Mouse (Mus musculus): ENCODE data around the gene Pank4. TPM values are rescaled to one million over a fixed set of nuclear protein-coding genes. Genes with fewer than 3 reads are reported as not detected.

Pank4 gene
- polyA plus RNA-seq, 1 experiment from 2014 or later, result 42.0 TPM

- H3K9ac ChIP-seq (replicated peaks), result no peak overlapping the region
- H3K27ac ChIP-seq, result no peak overlapping the region
- no peak overlapping the region for H3K4me3 ChIP-seq (replicated peaks)
- no peak overlapping the region for H3K4me2 ChIP-seq (replicated peaks)
- no peaks in the 10 kb centered on the region for H3K36me3 ChIP-seq
- no peaks in the 10 kb centered on the region for H3K9me3 ChIP-seq
- no peaks in the 10 kb centered on the region; the same call in 1 of the 2 replicates for H3K27me3 ChIP-seq
- H3K4me1 ChIP-seq (replicated peaks), result peaks cover 6% of the 10 kb centered on the region
- 63% methylated on average over 10 of the region's 10 CpGs for WGBS
- ATAC-seq, result no peak
Observed at GRCm38 (mm10) chr4:155006296-155006695, 42.4 kb downstream of the Pank4 start.

- no peak overlapping the region for H3K27ac ChIP-seq
- no peak overlapping the region for H3K9ac ChIP-seq (replicated peaks)
- ATAC-seq, result no peak
- H3K4me1 ChIP-seq (replicated peaks), result peaks cover 8% of the 10 kb centered on the region
- no peaks in the 10 kb centered on the region for H3K36me3 ChIP-seq
- no peak overlapping the region for H3K4me3 ChIP-seq (replicated peaks)
- no peaks in the 10 kb centered on the region for H3K9me3 ChIP-seq
- no peaks in the 10 kb centered on the region; the same call in 1 of the 2 replicates for H3K27me3 ChIP-seq
- H3K4me2 ChIP-seq (replicated peaks), result no peak overlapping the region
- 88% methylated on average over 3 of the region's 3 CpGs for WGBS
Observed at GRCm38 (mm10) chr4:155007641-155008040, 43.7 kb downstream of the Pank4 start.

DNA sequence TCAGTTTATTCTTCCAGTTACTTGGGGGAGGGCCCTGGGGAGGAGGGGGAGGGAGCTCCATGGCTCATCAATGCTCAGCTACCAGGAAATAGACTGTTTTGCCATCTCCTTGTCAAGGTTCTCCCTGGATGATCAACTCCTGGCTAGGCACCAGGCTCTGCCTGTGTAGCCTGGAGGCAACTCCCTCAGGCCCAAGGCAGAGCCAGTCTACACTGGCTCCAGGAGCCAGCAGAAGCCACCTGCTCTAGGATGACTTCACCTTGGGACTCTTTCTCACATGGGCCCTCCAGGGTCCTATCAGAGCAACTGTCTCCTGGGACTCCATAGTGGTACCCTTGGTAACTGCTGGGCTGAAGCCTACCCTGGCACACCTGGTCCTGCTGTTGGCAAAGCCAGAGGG is 44.2 kb downstream of the Pank4 start:
- Histone ChIP-seq H3K4me3 (replicated peaks) (no peak overlapping the region), H3K9me3 (no peaks in the 10 kb centered on the region), H3K27ac (no peak overlapping the region), H3K27me3 (no peaks in the 10 kb centered on the region; the same call in 1 of the 2 replicates), H3K4me2 (replicated peaks) (no peak overlapping the region), H3K36me3 (no peaks in the 10 kb centered on the region), H3K4me1 (replicated peaks) (peaks cover 13% of the 10 kb centered on the region), H3K9ac (replicated peaks) (no peak overlapping the region)
- ATAC-seq, result no peak

DNA sequence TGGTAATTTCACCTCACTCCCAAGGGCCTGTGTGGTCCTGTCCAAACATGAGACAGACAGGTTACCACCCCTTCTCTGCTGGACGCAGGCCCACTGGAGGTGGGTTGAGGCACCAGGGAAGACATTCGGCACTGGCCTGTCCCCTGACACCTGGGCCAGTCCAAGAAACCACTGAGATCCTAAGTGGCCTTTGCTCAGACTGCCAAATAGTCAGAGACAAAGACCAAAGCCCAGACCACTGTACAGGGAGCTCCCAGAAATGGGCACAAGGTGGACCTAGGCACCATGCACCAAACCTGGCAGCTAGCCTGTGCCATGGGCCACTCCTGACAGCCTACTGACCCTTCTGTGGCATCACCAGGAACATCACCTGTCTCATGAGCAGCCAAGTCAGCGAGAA is 45.3 kb downstream of the Pank4 start:
- Histone ChIP-seq H3K4me1 (replicated peaks) (peaks cover 21% of the 10 kb centered on the region), H3K4me2 (replicated peaks) (no peak overlapping the region), H3K9ac (replicated peaks) (no peak overlapping the region), H3K27ac (no peak overlapping the region), H3K9me3 (no peaks in the 10 kb centered on the region), H3K36me3 (no peaks in the 10 kb centered on the region), H3K27me3 (no peaks in the 10 kb centered on the region; the same call in 1 of the 2 replicates), H3K4me3 (replicated peaks) (no peak overlapping the region)
- no peak for ATAC-seq
- WGBS, result 87% methylated on average over 3 of the region's 3 CpGs

DNA sequence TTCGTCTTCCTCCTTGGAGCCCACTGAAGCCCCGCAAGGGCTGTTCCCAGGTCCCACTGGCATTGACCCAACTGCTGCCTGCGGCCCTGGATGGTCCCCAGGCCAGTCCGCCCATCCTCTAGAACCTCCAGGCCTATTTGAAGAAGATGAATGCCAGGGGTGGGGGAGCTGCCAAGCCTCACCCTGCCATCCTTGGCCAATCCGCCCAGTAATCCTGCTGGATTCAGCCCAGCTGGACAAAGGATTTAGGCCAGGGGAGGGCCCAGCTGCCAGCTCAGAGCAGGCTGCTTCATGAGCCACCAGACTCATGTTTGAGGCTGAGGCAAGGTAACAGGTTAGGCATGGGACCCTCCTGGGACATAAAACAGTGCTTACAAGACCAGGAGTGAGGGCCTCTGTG is 46.9 kb downstream of the Pank4 start:
- no peak overlapping the region for H3K4me2 ChIP-seq (replicated peaks)
- no peak overlapping the region for H3K9ac ChIP-seq (replicated peaks)
- H3K4me1 ChIP-seq (replicated peaks), result peaks cover 33% of the 10 kb centered on the region
- no peak for ATAC-seq
- no peaks in the 10 kb centered on the region for H3K9me3 ChIP-seq
- no peak overlapping the region for H3K27ac ChIP-seq
- H3K36me3 ChIP-seq, result no peaks in the 10 kb centered on the region
- no peaks in the 10 kb centered on the region; the same call in 1 of the 2 replicates for H3K27me3 ChIP-seq
- WGBS, result 80% methylated on average over 5 of the region's 5 CpGs
- no peak overlapping the region for H3K4me3 ChIP-seq (replicated peaks)

- no peak for ATAC-seq
- Histone ChIP-seq H3K9me3 (no peaks in the 10 kb centered on the region), H3K27ac (no peak overlapping the region), H3K4me1 (replicated peaks) (peaks cover 38% of the 10 kb centered on the region), H3K36me3 (no peaks in the 10 kb centered on the region), H3K27me3 (peaks cover 2% of the 10 kb centered on the region; the same call in 1 of the 2 replicates), H3K9ac (replicated peaks) (no peak overlapping the region), H3K4me3 (replicated peaks) (no peak overlapping the region), H3K4me2 (replicated peaks) (no peak overlapping the region)
- 81% methylated on average over 8 of the region's 8 CpGs for WGBS
Observed at GRCm38 (mm10) chr4:155011312-155012025, 47.5 kb downstream of the Pank4 start.

GRCm38 (mm10) chr4:155012115-155012514 is 48.2 kb downstream of the Pank4 start:
- 81% methylated on average over 2 of the region's 2 CpGs for WGBS
- peaks cover 2% of the 10 kb centered on the region; the same call in 1 of the 2 replicates for H3K27me3 ChIP-seq
- no peaks in the 10 kb centered on the region for H3K9me3 ChIP-seq
- ATAC-seq, result no peak
- peaks cover 43% of the 10 kb centered on the region for H3K4me1 ChIP-seq (replicated peaks)
- no peak overlapping the region for H3K4me2 ChIP-seq (replicated peaks)
- H3K4me3 ChIP-seq (replicated peaks), result no peak overlapping the region
- H3K27ac ChIP-seq, result no peak overlapping the region
- no peaks in the 10 kb centered on the region for H3K36me3 ChIP-seq
- 0 out of 2 replicates have a peak overlapping the region, but pooled peaks have one; percentile 19 for H3K9ac ChIP-seq (replicated peaks)

- Histone ChIP-seq H3K4me2 (replicated peaks) (no peak overlapping the region), H3K4me3 (replicated peaks) (no peak overlapping the region), H3K27ac (no peak overlapping the region), H3K27me3 (peaks cover 4% of the 10 kb centered on the region), H3K36me3 (no peaks in the 10 kb centered on the region), H3K4me1 (replicated peaks) (peaks cover 50% of the 10 kb centered on the region), H3K9ac (replicated peaks) (no peak overlapping the region), H3K9me3 (no peaks in the 10 kb centered on the region)
- 3% methylated on average over 4 of the region's 4 CpGs for WGBS
- ATAC-seq, result peak; percentile 62
Observed at GRCm38 (mm10) chr4:155012788-155013187, 48.9 kb downstream of the Pank4 start.

DNA sequence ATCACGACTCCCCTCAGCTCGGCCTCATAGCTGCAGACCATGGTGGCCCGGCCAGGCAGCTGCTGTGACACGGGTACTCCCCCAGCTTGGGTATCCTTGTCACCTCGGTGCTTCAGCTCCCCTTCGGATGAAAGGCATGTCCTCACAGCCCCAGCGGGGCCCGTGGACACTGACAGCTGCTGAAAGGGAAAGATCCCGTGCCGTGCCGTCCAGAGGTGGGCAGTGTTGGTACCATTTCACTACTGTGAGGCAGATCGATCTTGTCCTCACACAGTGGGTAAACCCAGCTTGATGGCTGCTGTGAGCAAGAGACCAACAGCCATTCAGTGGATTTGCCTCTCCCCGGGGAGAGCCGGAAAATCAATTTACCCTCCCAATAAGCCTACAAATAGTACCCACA is 50.3 kb downstream of the Pank4 start:
- ATAC-seq, result no peak
- Histone ChIP-seq H3K9me3 (no peaks in the 10 kb centered on the region), H3K27me3 (peaks cover 8% of the 10 kb centered on the region), H3K4me3 (replicated peaks) (no peak overlapping the region), H3K4me2 (replicated peaks) (no peak overlapping the region), H3K9ac (replicated peaks) (peak overlapping the region; percentile 2; the same call in 1 of the 2 replicates), H3K36me3 (no peaks in the 10 kb centered on the region), H3K4me1 (replicated peaks) (peaks cover 64% of the 10 kb centered on the region), H3K27ac (no peak overlapping the region)
- WGBS, result 61% methylated on average over 14 of the region's 14 CpGs

- Histone ChIP-seq H3K36me3 (no peaks in the 10 kb centered on the region), H3K9me3 (no peaks in the 10 kb centered on the region), H3K4me1 (replicated peaks) (peaks cover 70% of the 10 kb centered on the region), H3K9ac (replicated peaks) (peak overlapping the region; percentile 2; the same call in 1 of the 2 replicates), H3K27ac (no peak overlapping the region), H3K4me2 (replicated peaks) (no peak overlapping the region), H3K4me3 (replicated peaks) (no peak overlapping the region), H3K27me3 (peaks cover 8% of the 10 kb centered on the region)
- ATAC-seq, result no peak
- 71% methylated on average over 12 of the region's 12 CpGs for WGBS
Observed at GRCm38 (mm10) chr4:155014791-155015190, 50.9 kb downstream of the Pank4 start.

- 81% methylated on average over 4 of the region's 4 CpGs for WGBS
- peaks cover 77% of the 10 kb centered on the region for H3K4me1 ChIP-seq (replicated peaks)
- no peaks in the 10 kb centered on the region for H3K36me3 ChIP-seq
- peaks cover 8% of the 10 kb centered on the region; the same call in 1 of the 2 replicates for H3K27me3 ChIP-seq
- no peaks in the 10 kb centered on the region for H3K9me3 ChIP-seq
- H3K27ac ChIP-seq, result no peak overlapping the region
- no peak for ATAC-seq
- H3K4me3 ChIP-seq (replicated peaks), result no peak overlapping the region
- H3K9ac ChIP-seq (replicated peaks), result no peak overlapping the region
- no peak overlapping the region for H3K4me2 ChIP-seq (replicated peaks)
Observed at GRCm38 (mm10) chr4:155015550-155015949, 51.6 kb downstream of the Pank4 start.

GRCm38 (mm10) chr4:155016807-155017206 is 52.9 kb downstream of the Pank4 start:
- Histone ChIP-seq H3K9ac (replicated peaks) (no peak overlapping the region), H3K4me1 (replicated peaks) (peaks cover 81% of the 10 kb centered on the region), H3K27ac (no peak overlapping the region), H3K27me3 (peaks cover 13% of the 10 kb centered on the region; the same call in 1 of the 2 replicates), H3K9me3 (no peaks in the 10 kb centered on the region), H3K4me3 (replicated peaks) (no peak overlapping the region), H3K36me3 (no peaks in the 10 kb centered on the region), H3K4me2 (replicated peaks) (no peak overlapping the region)
- 72% methylated on average over 11 of the region's 11 CpGs for WGBS
- ATAC-seq, result no peak

Measured in midbrain, embryonic 13.5 days (tissue).